ENCODE assay signal across 14 mouse cellular contexts in the genomic region with DNA sequence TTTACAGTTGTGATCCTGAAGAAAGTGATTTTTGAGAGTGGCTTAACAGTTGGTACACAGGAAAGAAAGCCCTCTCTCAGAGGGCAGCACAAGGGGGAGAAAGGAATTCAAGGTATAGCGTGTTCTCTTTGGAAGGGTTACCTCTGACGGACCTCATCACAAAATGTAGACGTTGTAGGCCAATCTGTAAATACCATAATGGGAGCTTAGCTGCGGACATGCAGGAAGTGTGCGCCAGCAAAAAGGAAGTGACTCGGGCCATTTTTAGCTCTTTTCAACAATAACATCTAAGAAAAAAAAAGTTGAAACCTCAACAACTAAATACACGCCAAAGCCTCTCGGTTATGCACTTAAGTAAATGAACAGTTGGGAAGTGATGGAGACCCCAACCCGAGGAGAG. TPM values are rescaled to one million over a fixed set of nuclear protein-coding genes. Genes with fewer than 3 reads are reported as not detected.
DNase-seq lines count a peak whose midpoint lies in the region; ATAC-seq and TF ChIP-seq lines count a peak whose summit lies in the region.
"Had no signal": no experiment of that assay in that cellular context is flagged by ENCODE, and none has a peak within 500 bp of the region (broad histone marks: within the 10 kb centered on the region; RNA-seq: fewer than 3 reads in every experiment).

No protein-coding gene starts in this region.

- no peak for ATAC-seq in lung, embryonic 14.5 days (ENCODE audit: insufficient read depth)
- peak; percentile 45; the same call in 1 of the 2 replicates for ATAC-seq in monocyte, adult 5-6 weeks (replicated peaks; ENCODE audit: insufficient number of reproducible peaks, low FRiP score, low TSS enrichment, poor library complexity, severe bottlenecking)
- ATAC-seq in midbrain, embryonic 13.5 days, result no peak
- ATAC-seq: forebrain, embryonic 13.5 days; lung, postnatal 0 days had no signal

- H3K9me3 ChIP-seq in heart, embryonic 10.5 days, result no peaks in the 10 kb centered on the region
- no peaks in the 10 kb centered on the region for H3K9me3 ChIP-seq in lung, embryonic 14.5 days (ENCODE audit: low read depth, low read length)
- H3K9me3 ChIP-seq in midbrain, embryonic 13.5 days, result no peaks in the 10 kb centered on the region
- H3K9me3 ChIP-seq: forebrain, embryonic 13.5 days; midbrain, embryonic 10.5 days had no signal

- intact Hi-C loops in heart, adult 2 months (cut with DNase I), result no loop called here

- TF ChIP-seq CTCF in heart, adult 2 months (IDR thresholded peaks at IDR 0.05), result no peak
- TF ChIP-seq CTCF in lung, embryonic 14.5 days (IDR thresholded peaks at IDR 0.05; ENCODE audit: low read depth), result no peak
- TF ChIP-seq CTCF in lung, adult 2 months (IDR thresholded peaks at IDR 0.05; ENCODE audit: insufficient read depth, low read length), result no peak

- no peaks in the 10 kb centered on the region for H3K27me3 ChIP-seq in heart, adult 2 months (ENCODE audit: control insufficient read depth, insufficient read depth, low read length)
- no peaks in the 10 kb centered on the region for H3K27me3 ChIP-seq in heart, embryonic 10.5 days (ENCODE audit: insufficient read depth, poor library complexity, severe bottlenecking)
- no peaks in the 10 kb centered on the region for H3K27me3 ChIP-seq in lung, embryonic 14.5 days (ENCODE audit: insufficient read depth, low read length)
- H3K27me3 ChIP-seq in midbrain, embryonic 13.5 days, result no peaks in the 10 kb centered on the region
- H3K27me3 ChIP-seq: forebrain, embryonic 13.5 days had no signal

- no peak for TF ChIP-seq EP300 in heart, adult 2 months (IDR thresholded peaks at IDR 0.05; ENCODE audit: insufficient read depth, low read depth, low read length)

- 48% methylated on average over 9 of the region's 9 CpGs for WGBS in heart, adult 2 months
- WGBS in heart, embryonic 10.5 days, result 65% methylated on average over 9 of the region's 9 CpGs
- 70% methylated on average over 9 of the region's 9 CpGs for WGBS in lung, embryonic 14.5 days
- WGBS in lung, adult 2 months, result 33% methylated on average over 9 of the region's 9 CpGs
- 90% methylated on average over 9 of the region's 9 CpGs for WGBS in midbrain, embryonic 13.5 days

- DNase-seq in heart, adult 2 months, result no peak
- DNase-seq in heart, embryonic 10.5 days (ENCODE audit: low spot score), result no peak
- peak; percentile 31 for DNase-seq in lung, embryonic 14.5 days
- DNase-seq in lung, adult 2 months, result no peak
- no peak for DNase-seq in right cerebral cortex, adult 18-20 months
- DNase-seq: adrenal gland, postnatal 25 days; right cerebral cortex, postnatal 4 days had no signal

- no peak overlapping the region for H3K4me3 ChIP-seq in heart, adult 2 months
- H3K4me3 ChIP-seq in heart, embryonic 10.5 days, result no peak overlapping the region
- no peak overlapping the region for H3K4me3 ChIP-seq in lung, embryonic 14.5 days (ENCODE audit: low read depth, low read length)
- no peak overlapping the region for H3K4me3 ChIP-seq in lung, adult 2 months (replicated peaks; ENCODE audit: extremely low read depth, low read depth, low read length)
- H3K4me3 ChIP-seq in brown adipose tissue, adult 24 weeks (ENCODE audit: insufficient read depth, low read depth, low read length), result peak overlapping the region; percentile 16; the same call in 1 of the 2 replicates
- H3K4me3 ChIP-seq in midbrain, embryonic 13.5 days (replicated peaks), result no peak overlapping the region
- H3K4me3 ChIP-seq: forebrain, embryonic 13.5 days; midbrain, embryonic 10.5 days had no signal

- H3K9ac ChIP-seq in heart, adult 2 months (ENCODE audit: low read depth, low read length), result no peak overlapping the region
- H3K9ac ChIP-seq in lung, embryonic 14.5 days, result no peak overlapping the region
- H3K9ac ChIP-seq in midbrain, embryonic 13.5 days (replicated peaks), result no peak overlapping the region
- H3K9ac ChIP-seq: forebrain, embryonic 13.5 days had no signal

- H3K36me3 ChIP-seq in heart, adult 2 months (ENCODE audit: control insufficient read depth, insufficient read depth, low read length), result no peaks in the 10 kb centered on the region
- H3K36me3 ChIP-seq in heart, embryonic 10.5 days, result no peaks in the 10 kb centered on the region
- no peaks in the 10 kb centered on the region for H3K36me3 ChIP-seq in lung, embryonic 14.5 days (ENCODE audit: insufficient read depth)
- H3K36me3 ChIP-seq in midbrain, embryonic 13.5 days, result no peaks in the 10 kb centered on the region
- H3K36me3 ChIP-seq: midbrain, embryonic 10.5 days had no signal

- TF ChIP-seq POLR2A in heart, adult 2 months (IDR thresholded peaks at IDR 0.05; ENCODE audit: insufficient read depth, low read depth, low read length), result no peak
- TF ChIP-seq POLR2A in lung, adult 2 months (IDR thresholded peaks at IDR 0.05; ENCODE audit: borderline replicate concordance, extremely low read depth, low read depth, low read length), result no peak

- H3K4me1 ChIP-seq in heart, adult 2 months (ENCODE audit: control insufficient read depth, insufficient read depth, low read length), result peaks cover 7% of the 10 kb centered on the region
- no peaks in the 10 kb centered on the region for H3K4me1 ChIP-seq in heart, embryonic 10.5 days
- H3K4me1 ChIP-seq in lung, embryonic 14.5 days (ENCODE audit: insufficient read depth), result no peaks in the 10 kb centered on the region
- H3K4me1 ChIP-seq in lung, adult 2 months (ENCODE audit: control insufficient read depth, insufficient read depth, low read length), result no peaks in the 10 kb centered on the region
- H3K4me1 ChIP-seq in brown adipose tissue, adult 24 weeks (ENCODE audit: control insufficient read depth, insufficient read depth, insufficient read length, low read length), result peaks cover 8% of the 10 kb centered on the region
- H3K4me1 ChIP-seq in midbrain, embryonic 13.5 days (replicated peaks), result no peaks in the 10 kb centered on the region
- H3K4me1 ChIP-seq: forebrain, embryonic 13.5 days; midbrain, embryonic 10.5 days had no signal

- H3K27ac ChIP-seq in heart, adult 2 months, result peak overlapping the region; percentile 72
- H3K27ac ChIP-seq in heart, embryonic 10.5 days, result no peak overlapping the region
- H3K27ac ChIP-seq in lung, embryonic 14.5 days (ENCODE audit: low read depth), result no peak overlapping the region
- peak overlapping the region; percentile 76 for H3K27ac ChIP-seq in brown adipose tissue, adult 24 weeks (replicated peaks; ENCODE audit: low read depth, low read length)
- no peak overlapping the region for H3K27ac ChIP-seq in midbrain, embryonic 13.5 days
- H3K27ac ChIP-seq: forebrain, embryonic 13.5 days; midbrain, embryonic 10.5 days; stomach, postnatal 0 days had no signal

- H3K79me2 ChIP-seq in heart, adult 2 months (replicated peaks; ENCODE audit: control insufficient read depth, insufficient read depth, low read length), result no peaks in the 10 kb centered on the region

- H3K4me2 ChIP-seq in lung, embryonic 14.5 days, result 0 out of 2 replicates have a peak overlapping the region, but pooled peaks have one; percentile 12
- no peak overlapping the region for H3K4me2 ChIP-seq in midbrain, embryonic 13.5 days (replicated peaks)
- H3K4me2 ChIP-seq: forebrain, embryonic 13.5 days had no signal

RNA-seq across cellular contexts. Expression of gene Armc2, which starts 45.6 kb away (rescaled TPM):
- total RNA-seq in heart, adult 2 months (2021), result 10 to 100 TPM; 16.7 to 22.8 TPM
- polyA plus RNA-seq in heart, adult 2 months (2012; rRNA removed), result 6.4 and 7.1 TPM in 2 replicates
- polyA plus RNA-seq in heart, embryonic 10.5 days (2016; fragmentation: Nextera tagmentation; extraction: Ambion mirVana), result 0.99 and 1.4 TPM in 2 replicates
- polyA plus RNA-seq in lung, embryonic 14.5 days (2014; fragmentation: Nextera tagmentation; extraction: Ambion mirVana), result 1.6 and 2.6 TPM in 2 replicates
- 1.2 and 1.5 TPM in 2 replicates for polyA plus RNA-seq in lung, adult 2 months (2012; rRNA removed)
- polyA plus RNA-seq in brown adipose tissue, adult 24 weeks (2012; ENCODE audit: insufficient read depth, insufficient read length, missing spikeins), result not detected in 2 replicates
- total RNA-seq in monocyte, adult 5-6 weeks (2017), result 1.3 to 4.9 TPM in 2 of 3 replicates, not detected in the other
- polyA plus RNA-seq in midbrain, embryonic 13.5 days (2015; fragmentation: Nextera tagmentation; extraction: Ambion mirVana), result 5.5 and 6.8 TPM in 2 replicates

Comparison
In these comparisons a context has a peak if more than half of its experiments do, and no peak if none do; other contexts are left out.
1. H3K27ac ChIP-seq: peak in heart, adult 2 months (single experiment) and brown adipose tissue, adult 24 weeks (single experiment); none in heart, embryonic 10.5 days (single experiment), lung, embryonic 14.5 days (single experiment) and midbrain, embryonic 13.5 days (single experiment).